Mouse (Mus musculus): ENCODE measurements around the gene Cdc26. TPM values are rescaled to one million over a fixed set of nuclear protein-coding genes. Genes with fewer than 3 reads are reported as not detected.

The Cdc26 gene
- polyA plus RNA-seq, 1 experiment from 2014 or later = 148 TPM

GRCm38 (mm10) chr4:62389592-62390512 is 18.6 kb downstream of the Cdc26 start:
- Histone ChIP-seq H3K27ac (ENCODE audit: low read length) (no peak overlapping the region), H3K4me1 (replicated peaks; ENCODE audit: control insufficient read depth, insufficient read depth, low read length) (no peaks in the 10 kb centered on the region)

GRCm38 (mm10) chr4:62385439-62385838 is 23.0 kb downstream of the Cdc26 start:
- Histone ChIP-seq H3K4me3 (ENCODE audit: low read length) (no peak overlapping the region), H3K4me1 (replicated peaks; ENCODE audit: control insufficient read depth, insufficient read depth, low read length) (no peaks in the 10 kb centered on the region), H3K4me2 (ENCODE audit: low read depth, low read length) (no peak overlapping the region), H3K36me3 (ENCODE audit: control insufficient read depth, insufficient read depth, low read length) (peaks cover 12% of the 10 kb centered on the region; the same call in 1 of the 2 replicates), H3K9ac (ENCODE audit: low read length) (no peak overlapping the region), H3K27me3 (ENCODE audit: control insufficient read depth, insufficient read depth, low read depth, low read length) (no peaks in the 10 kb centered on the region), H3K9me3 (ENCODE audit: control insufficient read depth, low read length) (no peaks in the 10 kb centered on the region), H3K27ac (ENCODE audit: low read length) (no peak overlapping the region)
- WGBS = 90% methylated on average over 7 of the region's 7 CpGs
- ATAC-seq (ENCODE audit: low read depth) = no peak

More at GRCm38 (mm10) chr4:62389592-62390512, 18.6 kb downstream of the Cdc26 start:
- Histone ChIP-seq H3K36me3 (ENCODE audit: control insufficient read depth, insufficient read depth, low read length) (peaks cover 22% of the 10 kb centered on the region), H3K9me3 (ENCODE audit: control insufficient read depth, low read length) (no peaks in the 10 kb centered on the region), H3K9ac (ENCODE audit: low read length) (no peak overlapping the region), H3K4me3 (ENCODE audit: low read length) (no peak overlapping the region), H3K27me3 (ENCODE audit: control insufficient read depth, insufficient read depth, low read depth, low read length) (no peaks in the 10 kb centered on the region), H3K4me2 (ENCODE audit: low read depth, low read length) (no peak overlapping the region)
- no peak for ATAC-seq (ENCODE audit: low read depth)
- WGBS = 70% methylated on average over 5 of the region's 5 CpGs

DNA sequence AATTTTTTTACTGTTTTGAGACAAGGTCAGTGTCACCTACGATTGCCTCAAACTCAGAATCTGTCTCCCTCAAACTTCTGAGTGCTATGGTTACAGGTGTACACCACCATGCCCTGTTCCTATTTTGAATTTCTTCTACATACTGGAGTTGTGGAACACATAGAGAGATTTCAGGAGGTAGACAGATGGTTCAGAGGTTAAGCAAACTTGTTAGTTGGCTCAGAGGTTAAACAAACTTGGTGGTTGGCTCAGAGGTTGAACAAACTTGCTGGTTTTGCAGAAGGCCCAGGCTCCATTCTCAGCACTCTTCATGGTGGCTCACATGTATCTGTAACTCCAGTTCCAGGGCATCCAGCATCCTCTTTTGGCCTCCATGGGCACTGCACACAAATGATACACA is 24.3 kb downstream of the Cdc26 start:
- H3K4me1 ChIP-seq (replicated peaks; ENCODE audit: control insufficient read depth, insufficient read depth, low read length) = no peaks in the 10 kb centered on the region
- no peak overlapping the region for H3K27ac ChIP-seq (ENCODE audit: low read length)
- WGBS = 64% methylated on average over 1 of the region's 1 CpGs
- no peak overlapping the region for H3K4me2 ChIP-seq (ENCODE audit: low read depth, low read length)
- H3K27me3 ChIP-seq (ENCODE audit: control insufficient read depth, insufficient read depth, low read depth, low read length) = no peaks in the 10 kb centered on the region
- H3K9me3 ChIP-seq (ENCODE audit: control insufficient read depth, low read length) = no peaks in the 10 kb centered on the region
- H3K36me3 ChIP-seq (ENCODE audit: control insufficient read depth, insufficient read depth, low read length) = peaks cover 4% of the 10 kb centered on the region; the same call in 1 of the 2 replicates
- no peak for ATAC-seq (ENCODE audit: low read depth)
- no peak overlapping the region for H3K4me3 ChIP-seq (ENCODE audit: low read length)
- H3K9ac ChIP-seq (ENCODE audit: low read length) = no peak overlapping the region

DNA sequence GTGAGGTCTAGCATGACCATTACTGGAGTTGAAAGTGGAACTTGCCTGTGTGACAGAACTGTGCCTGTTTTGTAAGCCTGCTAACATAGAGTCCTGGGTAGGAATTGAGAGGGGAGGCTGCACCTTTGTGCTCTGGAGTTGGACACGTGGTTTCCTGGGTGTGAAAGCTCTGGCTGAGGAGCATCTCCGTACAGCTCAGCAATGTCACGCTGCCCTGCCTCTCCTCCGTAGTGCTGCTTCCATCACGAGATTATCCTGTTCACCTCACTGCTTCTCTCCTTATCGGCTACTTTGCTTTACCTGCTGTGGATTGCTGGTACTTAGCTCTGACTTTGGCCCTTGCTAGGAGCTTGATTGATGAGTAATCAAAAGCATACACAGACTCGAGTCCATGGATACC is 24.7 kb downstream of the Cdc26 start:
- Histone ChIP-seq H3K4me1 (replicated peaks; ENCODE audit: control insufficient read depth, insufficient read depth, low read length) (no peaks in the 10 kb centered on the region), H3K9me3 (ENCODE audit: control insufficient read depth, low read length) (no peaks in the 10 kb centered on the region), H3K27me3 (ENCODE audit: control insufficient read depth, insufficient read depth, low read depth, low read length) (no peaks in the 10 kb centered on the region), H3K4me2 (ENCODE audit: low read depth, low read length) (no peak overlapping the region), H3K36me3 (ENCODE audit: control insufficient read depth, insufficient read depth, low read length) (peaks cover 3% of the 10 kb centered on the region; the same call in 1 of the 2 replicates), H3K27ac (ENCODE audit: low read length) (no peak overlapping the region), H3K9ac (ENCODE audit: low read length) (no peak overlapping the region), H3K4me3 (ENCODE audit: low read length) (no peak overlapping the region)
- WGBS = 51% methylated on average over 7 of the region's 7 CpGs
- no peak for ATAC-seq (ENCODE audit: low read depth)

- no peaks in the 10 kb centered on the region for H3K4me1 ChIP-seq (replicated peaks; ENCODE audit: control insufficient read depth, insufficient read depth, low read length)
- no peak overlapping the region for H3K4me2 ChIP-seq (ENCODE audit: low read depth, low read length)
- H3K4me3 ChIP-seq (ENCODE audit: low read length) = no peak overlapping the region
- ATAC-seq (ENCODE audit: low read depth) = no peak
- H3K27me3 ChIP-seq (ENCODE audit: control insufficient read depth, insufficient read depth, low read depth, low read length) = no peaks in the 10 kb centered on the region
- H3K36me3 ChIP-seq (ENCODE audit: control insufficient read depth, insufficient read depth, low read length) = no peaks in the 10 kb centered on the region
- H3K9ac ChIP-seq (ENCODE audit: low read length) = no peak overlapping the region
- H3K27ac ChIP-seq (ENCODE audit: low read length) = no peak overlapping the region
- WGBS = 74% methylated on average over 6 of the region's 6 CpGs
- H3K9me3 ChIP-seq (ENCODE audit: control insufficient read depth, low read length) = no peaks in the 10 kb centered on the region
Observed at GRCm38 (mm10) chr4:62383207-62383606, 25.2 kb downstream of the Cdc26 start.

DNA sequence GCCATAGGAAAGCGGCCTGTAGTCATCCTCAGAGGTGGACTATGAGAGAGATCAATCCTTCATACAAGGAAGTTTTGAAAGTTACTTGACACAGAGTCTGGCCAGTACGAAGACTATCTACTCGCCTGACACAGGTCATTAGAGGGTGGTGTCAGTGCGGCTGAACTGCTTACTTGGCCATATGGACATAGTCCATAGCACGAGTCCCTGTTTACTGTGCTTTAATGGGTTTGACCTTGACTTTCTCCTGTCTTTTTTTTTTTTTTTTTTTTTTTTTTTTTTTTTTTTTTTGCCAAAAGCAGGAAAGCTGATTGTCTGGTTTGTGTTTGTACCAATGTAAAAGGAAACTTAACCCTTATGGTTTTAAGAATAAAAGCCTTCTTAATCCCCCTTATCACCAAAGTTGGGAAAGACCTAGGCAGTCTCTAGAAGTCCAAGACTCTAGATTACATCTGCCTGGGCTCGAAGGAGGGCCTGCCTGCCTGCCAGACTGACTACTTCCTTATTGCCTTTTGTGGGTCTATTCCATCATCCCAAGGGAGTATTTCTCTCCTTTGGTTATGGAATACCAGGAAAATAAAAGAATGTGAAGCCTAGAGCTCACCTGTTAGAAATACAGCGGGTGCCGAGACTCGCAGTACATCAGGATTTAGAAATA is 28.6 kb downstream of the Cdc26 start:
- H3K4me2 ChIP-seq (ENCODE audit: low read depth, low read length) = no peak overlapping the region
- H3K36me3 ChIP-seq (ENCODE audit: control insufficient read depth, insufficient read depth, low read length) = no peaks in the 10 kb centered on the region
- H3K27me3 ChIP-seq (ENCODE audit: control insufficient read depth, insufficient read depth, low read depth, low read length) = no peaks in the 10 kb centered on the region
- 0 out of 2 replicates have a peak, but pooled peaks cover 1% of the 10 kb centered on the region for H3K4me1 ChIP-seq (replicated peaks; ENCODE audit: control insufficient read depth, insufficient read depth, low read length)
- WGBS = 71% methylated on average over 9 of the region's 9 CpGs
- ATAC-seq (ENCODE audit: low read depth) = no peak
- H3K27ac ChIP-seq (ENCODE audit: low read length) = no peak overlapping the region
- H3K4me3 ChIP-seq (ENCODE audit: low read length) = no peak overlapping the region
- no peaks in the 10 kb centered on the region for H3K9me3 ChIP-seq (ENCODE audit: control insufficient read depth, low read length)
- no peak overlapping the region for H3K9ac ChIP-seq (ENCODE audit: low read length)

GRCm38 (mm10) chr4:62376123-62376522 is 32.3 kb downstream of the Cdc26 start:
- Histone ChIP-seq H3K27me3 (ENCODE audit: control insufficient read depth, insufficient read depth, low read depth, low read length) (no peaks in the 10 kb centered on the region), H3K36me3 (ENCODE audit: control insufficient read depth, insufficient read depth, low read length) (no peaks in the 10 kb centered on the region), H3K4me2 (ENCODE audit: low read depth, low read length) (no peak overlapping the region), H3K9ac (ENCODE audit: low read length) (no peak overlapping the region), H3K9me3 (ENCODE audit: control insufficient read depth, low read length) (no peaks in the 10 kb centered on the region), H3K27ac (ENCODE audit: low read length) (no peak overlapping the region), H3K4me1 (replicated peaks; ENCODE audit: control insufficient read depth, insufficient read depth, low read length) (0 out of 2 replicates have a peak, but pooled peaks cover 4% of the 10 kb centered on the region), H3K4me3 (ENCODE audit: low read length) (no peak overlapping the region)
- no peak for ATAC-seq (ENCODE audit: low read depth)
- 71% methylated on average over 2 of the region's 2 CpGs for WGBS

DNA sequence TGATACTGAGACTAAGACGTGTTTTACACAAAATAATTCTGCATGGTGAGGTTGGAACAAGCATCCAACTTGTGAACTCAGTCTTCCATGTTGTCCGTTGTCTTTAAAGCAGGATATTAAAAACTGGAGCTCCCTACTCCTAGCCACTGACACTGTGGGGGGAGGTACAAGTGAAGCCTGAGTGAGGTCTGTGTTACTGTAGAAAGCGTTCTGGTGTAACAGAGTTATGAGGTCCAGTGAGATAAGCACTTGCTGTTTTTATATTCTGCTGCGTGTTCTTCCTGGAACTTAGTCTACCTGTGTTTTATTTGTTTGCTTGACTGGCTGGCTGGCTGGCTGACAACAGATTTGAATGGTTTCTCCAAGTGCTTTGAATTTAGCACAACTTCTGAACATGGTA is 34.1 kb downstream of the Cdc26 start:
- Histone ChIP-seq H3K9ac (ENCODE audit: low read length) (no peak overlapping the region), H3K27ac (ENCODE audit: low read length) (no peak overlapping the region), H3K27me3 (ENCODE audit: control insufficient read depth, insufficient read depth, low read depth, low read length) (no peaks in the 10 kb centered on the region), H3K4me3 (ENCODE audit: low read length) (no peak overlapping the region), H3K36me3 (ENCODE audit: control insufficient read depth, insufficient read depth, low read length) (no peaks in the 10 kb centered on the region), H3K4me1 (replicated peaks; ENCODE audit: control insufficient read depth, insufficient read depth, low read length) (0 out of 2 replicates have a peak, but pooled peaks cover 4% of the 10 kb centered on the region), H3K9me3 (ENCODE audit: control insufficient read depth, low read length) (no peaks in the 10 kb centered on the region), H3K4me2 (ENCODE audit: low read depth, low read length) (no peak overlapping the region)
- no peak for ATAC-seq (ENCODE audit: low read depth)
- 48% methylated on average over 4 of the region's 4 CpGs for WGBS

DNA sequence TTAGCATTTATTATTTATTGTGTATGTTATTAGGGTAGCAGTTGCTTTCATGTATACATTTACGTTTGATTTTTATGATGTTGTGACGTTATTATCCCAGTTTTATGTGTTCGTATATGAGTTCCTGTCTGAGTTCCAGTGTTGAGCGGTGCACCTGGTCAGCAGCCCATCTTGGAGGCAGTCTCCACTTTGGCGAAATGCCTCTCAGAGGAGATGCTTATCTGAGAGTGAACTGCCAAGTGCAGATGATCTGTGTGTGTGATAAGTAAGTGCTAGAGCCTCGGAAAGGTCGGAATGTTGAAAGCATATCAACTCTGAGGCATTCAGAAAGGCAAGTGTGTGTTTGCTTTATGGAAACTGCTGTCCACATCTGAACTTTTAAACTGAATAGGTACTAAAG is 34.8 kb downstream of the Cdc26 start:
- no peak overlapping the region for H3K4me2 ChIP-seq (ENCODE audit: low read depth, low read length)

More for the DNA sequence above, 34.8 kb downstream of the Cdc26 start:
- Histone ChIP-seq H3K27ac (ENCODE audit: low read length) (no peak overlapping the region), H3K36me3 (ENCODE audit: control insufficient read depth, insufficient read depth, low read length) (no peaks in the 10 kb centered on the region), H3K4me3 (ENCODE audit: low read length) (no peak overlapping the region), H3K9me3 (ENCODE audit: control insufficient read depth, low read length) (no peaks in the 10 kb centered on the region), H3K9ac (ENCODE audit: low read length) (no peak overlapping the region), H3K27me3 (ENCODE audit: control insufficient read depth, insufficient read depth, low read depth, low read length) (no peaks in the 10 kb centered on the region), H3K4me1 (replicated peaks; ENCODE audit: control insufficient read depth, insufficient read depth, low read length) (0 out of 2 replicates have a peak, but pooled peaks cover 4% of the 10 kb centered on the region)
- WGBS = 35% methylated on average over 7 of the region's 7 CpGs
- ATAC-seq (ENCODE audit: low read depth) = no peak
